Mouse (Mus musculus) midbrain, embryonic 15.5 days (tissue): Measurements from ENCODE around the gene Fam3c. TPM values are rescaled to one million over a fixed set of nuclear protein-coding genes. Genes with fewer than 3 reads are reported as not detected.

Source experiments
- ATAC-seq: fragments of 200-750 bp; cut with Nextera tagmentation; replicated peaks from 2 replicates; pipeline ENCODE4 v1.8.0; 2017; ENCODE audit warnings: moderate TSS enrichment
- H3K27ac ChIP-seq: fragments of 300-500 bp; sonication (generic); 2 replicates; pipeline ENCODE4 v1.5.1; 2015; ENCODE audit warnings: mild to moderate bottlenecking, inconsistent platforms
- H3K27me3 ChIP-seq: fragments of 300-500 bp; sonication (generic); replicated peaks from 2 replicates; pipeline ENCODE4 v1.6.1; 2015; ENCODE audit warnings: inconsistent platforms
- H3K36me3 ChIP-seq: fragments of 300-500 bp; sonication (generic); replicated peaks from 2 replicates; pipeline ENCODE4 v1.6.1; 2015; ENCODE audit warnings: inconsistent platforms
- H3K4me1 ChIP-seq: fragments of 300-500 bp; sonication (generic); 2 replicates; pipeline ENCODE4 v1.6.1; 2015; ENCODE audit warnings: inconsistent platforms
- H3K4me2 ChIP-seq: fragments of 300-500 bp; sonication (generic); 2 replicates; pipeline ENCODE4 v1.6.1; 2015; ENCODE audit warnings: inconsistent platforms, mild to moderate bottlenecking, moderate library complexity
- H3K4me3 ChIP-seq: fragments of 300-500 bp; sonication (generic); 2 replicates; pipeline ENCODE4 v1.5.1; 2015; ENCODE audit warnings: mild to moderate bottlenecking, inconsistent platforms
- H3K9ac ChIP-seq: fragments of 300-500 bp; sonication (generic); 2 replicates; pipeline ENCODE4 v1.6.1; 2015; ENCODE audit warnings: mild to moderate bottlenecking, inconsistent platforms
- H3K9me3 ChIP-seq: fragments of 300-500 bp; sonication (generic); 2 replicates; pipeline ENCODE4 v1.6.1; 2016; ENCODE audit warnings: inconsistent platforms
- WGBS: fragments of 180-500 bp; shearing (Covaris S2); methylation state at CpG from one replicate; pipeline ENCODE4 v1.1.7; 2015; ENCODE audit warnings: mixed read lengths; 5-methylcytosine and 5-hydroxymethylcytosine counted together
- polyA plus RNA-seq: library from polyadenylated mRNA; unstranded; fragments of >200 nt; fragmentation: Nextera tagmentation; extraction: Ambion mirVana; gene quantifications from 2 replicates; pipeline ENCODE4 v1.2.1, GENCODE M21; 2015

Gene Fam3c
- polyA plus RNA-seq, 1 experiment from 2014 or later = 77.8 TPM

- no peak overlapping the region for H3K4me3 ChIP-seq
- no peak overlapping the region for H3K4me2 ChIP-seq
- no peak for ATAC-seq
- no peaks in the 10 kb centered on the region for H3K9me3 ChIP-seq
- H3K4me1 ChIP-seq = no peaks in the 10 kb centered on the region
- no peak overlapping the region for H3K9ac ChIP-seq
- H3K36me3 ChIP-seq = no peaks in the 10 kb centered on the region
- no peak overlapping the region for H3K27ac ChIP-seq
- WGBS = 81% methylated on average over 5 of the region's 5 CpGs
- no peaks in the 10 kb centered on the region for H3K27me3 ChIP-seq
These were observed 22.4 kb upstream of the Fam3c start for GRCm38 (mm10) chr6:22378462-22378861.

GRCm38 (mm10) chr6:22374791-22375190, 18.7 kb upstream of the Fam3c start:
- H3K4me2 ChIP-seq = no peak overlapping the region
- no peak overlapping the region for H3K4me3 ChIP-seq
- no peaks in the 10 kb centered on the region for H3K4me1 ChIP-seq
- H3K36me3 ChIP-seq = no peaks in the 10 kb centered on the region
- H3K27ac ChIP-seq = no peak overlapping the region
- WGBS = 79% methylated on average over 3 of the region's 3 CpGs
- no peak overlapping the region for H3K9ac ChIP-seq
- no peak for ATAC-seq
- H3K9me3 ChIP-seq = no peaks in the 10 kb centered on the region
- H3K27me3 ChIP-seq = no peaks in the 10 kb centered on the region

GRCm38 (mm10) chr6:22373476-22373875, 17.4 kb upstream of the Fam3c start:
- no peak overlapping the region for H3K9ac ChIP-seq
- H3K36me3 ChIP-seq = no peaks in the 10 kb centered on the region
- H3K9me3 ChIP-seq = no peaks in the 10 kb centered on the region
- H3K27ac ChIP-seq = no peak overlapping the region
- no peaks in the 10 kb centered on the region for H3K27me3 ChIP-seq
- no peaks in the 10 kb centered on the region for H3K4me1 ChIP-seq
- no peak overlapping the region for H3K4me2 ChIP-seq
- no peak for ATAC-seq
- H3K4me3 ChIP-seq = no peak overlapping the region
- 88% methylated on average over 2 of the region's 2 CpGs for WGBS

GRCm38 (mm10) chr6:22366977-22367376, 10.9 kb upstream of the Fam3c start:
- Histone ChIP-seq H3K36me3 (no peaks in the 10 kb centered on the region), H3K9me3 (no peaks in the 10 kb centered on the region), H3K27me3 (no peaks in the 10 kb centered on the region), H3K27ac (no peak overlapping the region), H3K4me1 (no peaks in the 10 kb centered on the region), H3K4me2 (no peak overlapping the region), H3K9ac (no peak overlapping the region), H3K4me3 (no peak overlapping the region)
- no peak for ATAC-seq
- WGBS = 90% methylated on average over 2 of the region's 2 CpGs

GRCm38 (mm10) chr6:22363590-22363989, 7.5 kb upstream of the Fam3c start:
- 77% methylated on average over 3 of the region's 3 CpGs for WGBS
- H3K4me3 ChIP-seq = no peak overlapping the region
- no peak overlapping the region for H3K4me2 ChIP-seq
- H3K4me1 ChIP-seq = no peaks in the 10 kb centered on the region
- no peaks in the 10 kb centered on the region for H3K9me3 ChIP-seq
- H3K36me3 ChIP-seq = no peaks in the 10 kb centered on the region
- no peak overlapping the region for H3K9ac ChIP-seq
- ATAC-seq = no peak
- H3K27me3 ChIP-seq = no peaks in the 10 kb centered on the region
- H3K27ac ChIP-seq = no peak overlapping the region

GRCm38 (mm10) chr6:22361941-22362340, 5.9 kb upstream of the Fam3c start:
- Histone ChIP-seq H3K4me3 (no peak overlapping the region), H3K36me3 (no peaks in the 10 kb centered on the region), H3K9me3 (peaks cover 3% of the 10 kb centered on the region; the same call in 1 of the 2 replicates), H3K4me2 (no peak overlapping the region), H3K27me3 (no peaks in the 10 kb centered on the region), H3K9ac (no peak overlapping the region), H3K27ac (no peak overlapping the region), H3K4me1 (no peaks in the 10 kb centered on the region)
- 75% methylated on average over 3 of the region's 3 CpGs for WGBS
- no peak for ATAC-seq

GRCm38 (mm10) chr6:22359019-22359418, 3.0 kb upstream of the Fam3c start:
- Histone ChIP-seq H3K27me3 (no peaks in the 10 kb centered on the region), H3K4me1 (peaks cover 10% of the 10 kb centered on the region), H3K9ac (no peak overlapping the region), H3K9me3 (peaks cover 3% of the 10 kb centered on the region; the same call in 1 of the 2 replicates), H3K4me2 (no peak overlapping the region), H3K27ac (no peak overlapping the region), H3K4me3 (no peak overlapping the region), H3K36me3 (no peaks in the 10 kb centered on the region)
- 69% methylated on average over 1 of the region's 1 CpGs for WGBS
- ATAC-seq = no peak

- no peak for ATAC-seq
- peaks cover 17% of the 10 kb centered on the region for H3K4me1 ChIP-seq
- H3K27ac ChIP-seq = no peak overlapping the region
- no peaks in the 10 kb centered on the region for H3K36me3 ChIP-seq
- no peak overlapping the region for H3K4me2 ChIP-seq
- no peak overlapping the region for H3K9ac ChIP-seq
- H3K27me3 ChIP-seq = no peaks in the 10 kb centered on the region
- H3K4me3 ChIP-seq = no peak overlapping the region
- WGBS = 95% methylated on average over 4 of the region's 4 CpGs
- peaks cover 3% of the 10 kb centered on the region; the same call in 1 of the 2 replicates for H3K9me3 ChIP-seq
These were observed 1.3 kb upstream of the Fam3c start for GRCm38 (mm10) chr6:22357351-22357750.

GRCm38 (mm10) chr6:22355396-22356085, 502 bp downstream of the Fam3c start:
- peak; percentile 93; the same call in 1 of the 2 replicates for ATAC-seq
- peak overlapping the region; percentile 94 for H3K4me3 ChIP-seq
- no peaks in the 10 kb centered on the region for H3K27me3 ChIP-seq
- H3K27ac ChIP-seq = peak overlapping the region; percentile 87
- 2% methylated on average over 49 of the region's 62 CpGs for WGBS
- H3K9ac ChIP-seq = peak overlapping the region; percentile 96
- H3K9me3 ChIP-seq = peaks cover 3% of the 10 kb centered on the region; the same call in 1 of the 2 replicates
- no peaks in the 10 kb centered on the region for H3K36me3 ChIP-seq
- H3K4me1 ChIP-seq = peaks cover 17% of the 10 kb centered on the region
- peak overlapping the region; percentile 70 for H3K4me2 ChIP-seq

- H3K36me3 ChIP-seq = no peaks in the 10 kb centered on the region
- no peak overlapping the region for H3K27ac ChIP-seq
- peak overlapping the region; percentile 94; the same call in 1 of the 2 replicates for H3K4me3 ChIP-seq
- H3K9me3 ChIP-seq = peaks cover 3% of the 10 kb centered on the region; the same call in 1 of the 2 replicates
- H3K4me2 ChIP-seq = peak overlapping the region; percentile 70
- H3K4me1 ChIP-seq = peaks cover 17% of the 10 kb centered on the region
- 73% methylated on average over 7 of the region's 7 CpGs for WGBS
- no peaks in the 10 kb centered on the region for H3K27me3 ChIP-seq
- ATAC-seq = no peak
- no peak overlapping the region for H3K9ac ChIP-seq
These were observed 1.4 kb downstream of the Fam3c start for GRCm38 (mm10) chr6:22354675-22355074.

GRCm38 (mm10) chr6:22354031-22354430, 2.0 kb downstream of the Fam3c start:
- H3K4me3 ChIP-seq = no peak overlapping the region
- WGBS = 68% methylated on average over 1 of the region's 1 CpGs
- peaks cover 3% of the 10 kb centered on the region; the same call in 1 of the 2 replicates for H3K9me3 ChIP-seq
- H3K4me1 ChIP-seq = peaks cover 17% of the 10 kb centered on the region
- no peaks in the 10 kb centered on the region for H3K27me3 ChIP-seq
- ATAC-seq = no peak
- H3K27ac ChIP-seq = no peak overlapping the region
- no peaks in the 10 kb centered on the region for H3K36me3 ChIP-seq
- no peak overlapping the region for H3K4me2 ChIP-seq
- H3K9ac ChIP-seq = no peak overlapping the region

GRCm38 (mm10) chr6:22351551-22351950, 4.5 kb downstream of the Fam3c start:
- Histone ChIP-seq H3K4me1 (peaks cover 17% of the 10 kb centered on the region), H3K4me2 (no peak overlapping the region), H3K36me3 (no peaks in the 10 kb centered on the region), H3K27ac (no peak overlapping the region), H3K9me3 (no peaks in the 10 kb centered on the region), H3K9ac (no peak overlapping the region), H3K4me3 (no peak overlapping the region), H3K27me3 (no peaks in the 10 kb centered on the region)
- WGBS = 84% methylated on average over 9 of the region's 9 CpGs
- no peak for ATAC-seq

GRCm38 (mm10) chr6:22350239-22350571, 5.8 kb downstream of the Fam3c start:
- 80% methylated on average over 4 of the region's 4 CpGs for WGBS

More at GRCm38 (mm10) chr6:22350239-22350571, 5.8 kb downstream of the Fam3c start:
- no peaks in the 10 kb centered on the region for H3K9me3 ChIP-seq
- H3K4me3 ChIP-seq = no peak overlapping the region
- no peak overlapping the region for H3K9ac ChIP-seq
- no peaks in the 10 kb centered on the region for H3K27me3 ChIP-seq
- H3K4me1 ChIP-seq = peaks cover 14% of the 10 kb centered on the region
- no peak for ATAC-seq
- H3K27ac ChIP-seq = no peak overlapping the region
- H3K36me3 ChIP-seq = no peaks in the 10 kb centered on the region
- H3K4me2 ChIP-seq = no peak overlapping the region
